Comparison of ENCODE assay signal across 17 mouse cellular contexts in the genomic region with DNA sequence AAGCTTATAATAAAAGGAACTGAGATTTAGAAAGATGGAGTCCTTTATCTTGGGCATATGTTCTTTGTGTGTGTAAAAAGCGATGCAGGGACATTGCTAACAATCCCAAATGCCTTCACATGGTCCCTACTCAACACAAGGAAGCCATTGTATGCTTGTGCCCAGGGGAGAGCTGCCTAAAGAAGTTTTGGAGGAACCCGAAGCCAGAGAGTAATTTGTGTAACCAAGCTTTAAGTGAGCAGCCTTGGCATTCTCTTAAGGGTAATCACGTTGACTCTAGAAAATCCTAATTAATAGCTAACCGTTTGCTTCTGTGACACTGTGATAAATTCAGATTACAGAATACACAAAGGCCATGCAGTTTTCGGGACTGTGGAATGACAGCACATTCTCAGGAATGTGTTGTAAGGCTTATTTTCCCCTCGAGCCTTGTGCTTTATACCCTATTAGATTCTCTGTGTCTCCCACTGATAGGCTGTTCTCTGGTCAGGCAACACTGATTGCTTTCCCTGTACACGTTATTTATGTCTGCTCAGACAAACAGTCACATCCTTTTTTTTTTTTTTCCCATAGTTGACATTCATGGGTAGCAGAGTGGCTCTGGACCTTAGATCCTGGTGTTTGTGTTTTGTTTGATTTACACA. TPM values are rescaled to one million over a fixed set of nuclear protein-coding genes. Genes with fewer than 3 reads are reported as not detected.
DNase-seq lines count a peak whose midpoint lies in the region; ATAC-seq and TF ChIP-seq lines count a peak whose summit lies in the region.
"Had no signal": no experiment of that assay in that cellular context is flagged by ENCODE, and none has a peak within 500 bp of the region (broad histone marks: within the 10 kb centered on the region; RNA-seq: fewer than 3 reads in every experiment).

No protein-coding gene starts in this region.

- H3K9me3 ChIP-seq in forebrain, embryonic 11.5 days (ENCODE audit: control insufficient read depth, low read length) = no peaks in the 10 kb centered on the region; the same call in 1 of the 2 replicates
- peaks cover 14% of the 10 kb centered on the region; the same call in 1 of the 2 replicates for H3K9me3 ChIP-seq in forebrain, embryonic 10.5 days
- no peaks in the 10 kb centered on the region for H3K9me3 ChIP-seq in kidney, postnatal 0 days (replicated peaks; ENCODE audit: low read length)
- no peaks in the 10 kb centered on the region for H3K9me3 ChIP-seq in forebrain, embryonic 14.5 days (replicated peaks; ENCODE audit: control insufficient read depth, low read length)
- 0 out of 2 replicates have a peak, but pooled peaks cover 8% of the 10 kb centered on the region for H3K9me3 ChIP-seq in neural tube, embryonic 13.5 days

- ATAC-seq in forebrain, embryonic 11.5 days (replicated peaks; ENCODE audit: low FRiP score) = peak; percentile 36; the same call in 1 of the 2 replicates
- ATAC-seq in kidney, postnatal 0 days (replicated peaks; ENCODE audit: low FRiP score, low read depth) = no peak
- peak; percentile 61 for ATAC-seq in forebrain, embryonic 14.5 days
- peak; percentile 88 for ATAC-seq in neural tube, embryonic 13.5 days (ENCODE audit: low read depth)

- 43% methylated on average over 7 of the region's 7 CpGs for WGBS in forebrain, embryonic 11.5 days
- 56% methylated on average over 7 of the region's 7 CpGs for WGBS in forebrain, embryonic 10.5 days
- WGBS in kidney, postnatal 0 days = 24% methylated on average over 7 of the region's 7 CpGs
- 14% methylated on average over 7 of the region's 7 CpGs for WGBS in forebrain, embryonic 14.5 days
- WGBS in neural tube, embryonic 13.5 days = 19% methylated on average over 7 of the region's 7 CpGs

- H3K9ac ChIP-seq in forebrain, embryonic 11.5 days (ENCODE audit: low read length) = no peak overlapping the region
- H3K9ac ChIP-seq in kidney, postnatal 0 days (ENCODE audit: low read depth, low read length) = no peak overlapping the region
- no peak overlapping the region for H3K9ac ChIP-seq in forebrain, embryonic 14.5 days (ENCODE audit: low read length)
- H3K9ac ChIP-seq in neural tube, embryonic 13.5 days = no peak overlapping the region

- no peak overlapping the region for H3K27ac ChIP-seq in forebrain, embryonic 11.5 days (ENCODE audit: low read depth, low read length)
- H3K27ac ChIP-seq in forebrain, embryonic 10.5 days = no peak overlapping the region
- H3K27ac ChIP-seq in kidney, postnatal 0 days = no peak overlapping the region; the same call in 1 of the 2 replicates
- H3K27ac ChIP-seq in forebrain, embryonic 14.5 days (ENCODE audit: low read depth, low read length) = no peak overlapping the region
- H3K27ac ChIP-seq in neural tube, embryonic 13.5 days (replicated peaks) = peak overlapping the region; percentile 73
- H3K27ac ChIP-seq: heart, adult 2 months had no signal

- no peaks in the 10 kb centered on the region for H3K36me3 ChIP-seq in forebrain, embryonic 11.5 days (ENCODE audit: control insufficient read depth, insufficient read depth, low read length)
- peaks cover 2% of the 10 kb centered on the region; the same call in 1 of the 2 replicates for H3K36me3 ChIP-seq in forebrain, embryonic 10.5 days (replicated peaks)
- no peaks in the 10 kb centered on the region for H3K36me3 ChIP-seq in kidney, postnatal 0 days (ENCODE audit: insufficient read depth, low read length)
- H3K36me3 ChIP-seq in forebrain, embryonic 14.5 days (ENCODE audit: control insufficient read depth, insufficient read depth, low read length) = no peaks in the 10 kb centered on the region
- no peaks in the 10 kb centered on the region for H3K36me3 ChIP-seq in neural tube, embryonic 13.5 days

- no peak for DNase-seq in forebrain, embryonic 11.5 days (ENCODE audit: low spot score)
- no peak for DNase-seq in forebrain, embryonic 10.5 days (ENCODE audit: extremely low spot score, low spot score)
- DNase-seq in kidney, postnatal 0 days (ENCODE audit: low spot score) = peak; percentile 54
- no peak for DNase-seq in kidney, adult 9 months
- peak; percentile 64 for DNase-seq in forebrain, embryonic 14.5 days (ENCODE audit: low spot score)
- DNase-seq in thymus, adult 18-20 months = no peak
- DNase-seq in frontal cortex, postnatal 14 days (ENCODE audit: low spot score in 2 of 2) = no peak
- DNase-seq: cerebellum, postnatal 14 days; heart, adult 2 months; heart, postnatal 10 days; layer of hippocampus, postnatal 36 days; left cerebral cortex, postnatal 4 days had no signal

- H3K4me3 ChIP-seq in forebrain, embryonic 11.5 days (ENCODE audit: low read depth, low read length) = no peak overlapping the region
- H3K4me3 ChIP-seq in forebrain, embryonic 10.5 days = no peak overlapping the region
- no peak overlapping the region for H3K4me3 ChIP-seq in kidney, postnatal 0 days (replicated peaks; ENCODE audit: low read depth, low read length)
- no peak overlapping the region for H3K4me3 ChIP-seq in forebrain, embryonic 14.5 days (ENCODE audit: low read depth, low read length)
- H3K4me3 ChIP-seq in neural tube, embryonic 13.5 days = no peak overlapping the region
- H3K4me3 ChIP-seq: heart, adult 2 months; myocyte had no signal

- peaks cover 2% of the 10 kb centered on the region; the same call in 1 of the 2 replicates for H3K4me1 ChIP-seq in forebrain, embryonic 11.5 days (replicated peaks; ENCODE audit: control insufficient read depth, insufficient read depth, low read length)
- peaks cover 9% of the 10 kb centered on the region for H3K4me1 ChIP-seq in forebrain, embryonic 10.5 days
- 0 out of 2 replicates have a peak, but pooled peaks cover 3% of the 10 kb centered on the region for H3K4me1 ChIP-seq in kidney, postnatal 0 days (replicated peaks; ENCODE audit: insufficient read depth, low read length)
- 0 out of 2 replicates have a peak, but pooled peaks cover 2% of the 10 kb centered on the region for H3K4me1 ChIP-seq in forebrain, embryonic 14.5 days (ENCODE audit: control insufficient read depth, insufficient read depth, low read length)
- peaks cover 16% of the 10 kb centered on the region for H3K4me1 ChIP-seq in neural tube, embryonic 13.5 days (replicated peaks)

- H3K27me3 ChIP-seq in forebrain, embryonic 11.5 days (ENCODE audit: control insufficient read depth, insufficient read depth, low read length) = no peaks in the 10 kb centered on the region
- no peaks in the 10 kb centered on the region for H3K27me3 ChIP-seq in forebrain, embryonic 10.5 days (ENCODE audit: poor library complexity, severe bottlenecking)
- H3K27me3 ChIP-seq in kidney, postnatal 0 days (ENCODE audit: insufficient read depth, low read length) = no peaks in the 10 kb centered on the region
- no peaks in the 10 kb centered on the region for H3K27me3 ChIP-seq in forebrain, embryonic 14.5 days (replicated peaks; ENCODE audit: control insufficient read depth, insufficient read depth, low read length)
- H3K27me3 ChIP-seq in neural tube, embryonic 13.5 days = no peaks in the 10 kb centered on the region

- TF ChIP-seq CTCF in kidney, postnatal 0 days (IDR thresholded peaks at IDR 0.05; ENCODE audit: low read depth) = no peak

- H3K4me2 ChIP-seq in forebrain, embryonic 11.5 days (ENCODE audit: low read depth, low read length, severe bottlenecking) = no peak overlapping the region
- H3K4me2 ChIP-seq in kidney, postnatal 0 days (ENCODE audit: low read length) = no peak overlapping the region
- H3K4me2 ChIP-seq in forebrain, embryonic 14.5 days (ENCODE audit: low read length) = no peak overlapping the region
- H3K4me2 ChIP-seq in neural tube, embryonic 13.5 days = 0 out of 2 replicates have a peak overlapping the region, but pooled peaks have one; percentile 0
- H3K4me2 ChIP-seq: liver, embryonic 11.5 days had no signal

RNA-seq across cellular contexts. Expression of a gene that starts 9.4 kb away (rescaled TPM):
- polyA plus RNA-seq in forebrain, embryonic 11.5 days (2014; fragmentation: Nextera tagmentation; extraction: Ambion mirVana) = 22.0 and 23.9 TPM in 2 replicates
- 25.3 and 26.8 TPM in 2 replicates for polyA plus RNA-seq in forebrain, embryonic 10.5 days (2016; fragmentation: Nextera tagmentation; extraction: Ambion mirVana)
- polyA plus RNA-seq in kidney, postnatal 0 days (2015; fragmentation: Nextera tagmentation; extraction: Ambion mirVana) = 23.2 and 23.4 TPM in 2 replicates
- 16.1 and 17.0 TPM in 2 replicates for polyA plus RNA-seq in forebrain, embryonic 14.5 days (2014; fragmentation: Nextera tagmentation; extraction: Ambion mirVana)
- polyA plus RNA-seq in neural tube, embryonic 13.5 days (2015; fragmentation: Nextera tagmentation; extraction: Ambion mirVana) = 35.2 and 37.0 TPM in 2 replicates

RNA-seq across cellular contexts. Expression of a gene that starts 47.8 kb away (rescaled TPM):
- not detected in 2 replicates for polyA plus RNA-seq in forebrain, embryonic 11.5 days (2014; fragmentation: Nextera tagmentation; extraction: Ambion mirVana)
- polyA plus RNA-seq in forebrain, embryonic 10.5 days (2016; fragmentation: Nextera tagmentation; extraction: Ambion mirVana) = not detected in 2 replicates
- polyA plus RNA-seq in kidney, postnatal 0 days (2015; fragmentation: Nextera tagmentation; extraction: Ambion mirVana) = 1.2 and 1.4 TPM in 2 replicates
- not detected in 2 replicates for polyA plus RNA-seq in forebrain, embryonic 14.5 days (2014; fragmentation: Nextera tagmentation; extraction: Ambion mirVana)
- polyA plus RNA-seq in neural tube, embryonic 13.5 days (2015; fragmentation: Nextera tagmentation; extraction: Ambion mirVana) = not detected in 2 replicates
- polyA plus RNA-seq: embryonic facial prominence, embryonic 11.5 days; heart, adult 2 months; large intestine, adult 2 months; liver, embryonic 11.5 days had no signal

Comparison
In these comparisons a context has a peak if more than half of its experiments do, and no peak if none do; other contexts are left out.
1. DNase-seq: peak in kidney, postnatal 0 days (single experiment) and forebrain, embryonic 14.5 days (single experiment); none in forebrain, embryonic 11.5 days (single experiment), forebrain, embryonic 10.5 days (single experiment), kidney, adult 9 months (single experiment), thymus, adult 18-20 months (0 of 2) and frontal cortex, postnatal 14 days (0 of 2).